Mouse (Mus musculus) CD4-positive helper T cell, adult 2 months (primary cell): Measurements from ENCODE around the gene Gm5934.
"Not testable (repeated sequence)": the region's sequence is repeated elsewhere in the genome, so short reads cannot be mapped to it uniquely, and the experiment has no call there.

ENCODE experiments used
- DNase-seq: peaks from one replicate; pipeline ENCODE4 v3.0.0-alpha.2; 2012; ENCODE audit warnings: low read depth, missing footprints, low spot score

Gene Gm5934

DNA sequence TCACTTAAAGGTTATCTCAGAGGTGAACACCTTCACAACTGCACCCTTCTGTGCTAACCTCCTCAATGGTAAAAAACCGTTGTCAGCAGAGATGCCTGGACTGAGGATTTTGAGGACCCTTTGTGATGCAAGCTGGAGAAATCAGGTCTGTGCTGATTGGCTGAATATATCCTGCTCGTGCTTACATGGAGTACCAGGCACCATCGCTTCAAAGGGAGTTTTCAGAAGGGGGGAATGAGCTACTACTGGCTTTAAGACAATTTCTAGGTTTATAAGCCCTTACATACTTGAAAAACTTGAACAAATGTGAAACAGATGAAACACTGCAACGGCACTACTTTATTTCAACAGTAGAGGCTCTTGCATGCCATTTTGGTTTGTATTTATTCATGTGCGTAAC lies at the start of gene Gm5934:
Gene Gm5934, minus strand, starts transcription at position 101 of the 400 bp plus-strand sequence.
- not testable (repeated sequence) for DNase-seq
